Mouse (Mus musculus): ENCODE results near the gene Hspbap1.

GRCm38 (mm10) chr16:35777768-35778167 lies 7.6 kb downstream of the Hspbap1 start:
- TF ChIP-seq POLR2A (IDR thresholded peaks at IDR 0.05; ENCODE audit: insufficient read depth, low read depth, low read length) (no peak), CTCF (IDR thresholded peaks at IDR 0.05; ENCODE audit: insufficient read depth, low read depth, low read length) (no peak)

Measured in olfactory bulb, adult 2 months (tissue).